ENCODE assay signal across 15 mouse cellular contexts in the genomic region with DNA sequence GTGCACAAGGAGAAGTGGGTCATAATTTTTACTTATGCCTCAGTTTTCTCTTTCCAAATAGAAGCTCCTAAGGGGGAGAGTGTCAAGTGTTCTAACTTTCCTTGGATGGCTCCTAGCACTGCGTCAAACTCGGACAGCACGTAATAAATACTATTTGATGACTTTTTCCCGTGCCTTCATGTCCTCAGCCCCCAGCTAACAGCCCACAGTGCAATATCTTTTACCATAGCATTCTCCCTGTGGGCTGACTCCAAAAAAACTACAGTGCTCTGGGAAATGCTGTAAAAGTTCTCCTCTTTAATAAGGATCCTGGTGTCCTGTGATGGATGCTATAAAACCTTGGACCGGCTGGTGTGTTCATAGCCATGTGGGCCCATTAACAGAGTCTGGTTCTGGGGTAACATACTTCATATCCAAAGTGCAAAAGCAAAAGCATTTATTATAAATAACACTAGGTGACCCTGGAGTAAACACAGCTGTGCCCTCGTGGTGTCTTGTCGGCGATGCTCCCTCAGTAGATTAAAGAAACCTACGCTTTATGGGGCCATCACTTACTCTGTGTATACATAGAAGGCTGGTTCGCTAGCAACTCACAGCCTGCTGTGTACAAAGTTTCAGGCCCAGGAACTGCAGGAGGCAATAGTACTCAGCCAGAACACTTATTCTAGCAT.
DNase-seq lines count a peak whose midpoint lies in the region; ATAC-seq and TF ChIP-seq lines count a peak whose summit lies in the region.
"Had no signal": no experiment of that assay in that cellular context is flagged by ENCODE, and none has a peak within 500 bp of the region (broad histone marks: within the 10 kb centered on the region; RNA-seq: fewer than 3 reads in every experiment).

No protein-coding gene starts in this region.

- TF ChIP-seq POLR2A in lung, adult 2 months (IDR thresholded peaks at IDR 0.05; ENCODE audit: borderline replicate concordance, extremely low read depth, low read depth, low read length), result no peak

- WGBS in kidney, embryonic 15.5 days, result 17% methylated on average over 10 of the region's 10 CpGs
- WGBS in lung, embryonic 16.5 days, result 19% methylated on average over 10 of the region's 10 CpGs
- WGBS in lung, adult 2 months, result 47% methylated on average over 10 of the region's 10 CpGs
- 16% methylated on average over 10 of the region's 10 CpGs for WGBS in limb, embryonic 13.5 days

- H3K9me3 ChIP-seq in kidney, embryonic 15.5 days (replicated peaks), result no peaks in the 10 kb centered on the region
- H3K9me3 ChIP-seq in lung, embryonic 16.5 days (ENCODE audit: control insufficient read depth, low read length), result no peaks in the 10 kb centered on the region
- no peaks in the 10 kb centered on the region for H3K9me3 ChIP-seq in limb, embryonic 13.5 days
- H3K9me3 ChIP-seq: embryonic facial prominence, embryonic 12.5 days had no signal

- H3K27ac ChIP-seq in kidney, embryonic 15.5 days, result peak overlapping the region; percentile 70
- no peak overlapping the region for H3K27ac ChIP-seq in lung, embryonic 16.5 days (ENCODE audit: low read length)
- H3K27ac ChIP-seq in limb, embryonic 13.5 days, result no peak overlapping the region
- H3K27ac ChIP-seq: embryonic facial prominence, embryonic 12.5 days; gastrocnemius, adult 2 months; hindbrain, postnatal 0 days had no signal

- TF ChIP-seq CTCF in lung, adult 2 months (IDR thresholded peaks at IDR 0.05; ENCODE audit: insufficient read depth, low read length), result no peak

- H3K4me1 ChIP-seq in kidney, embryonic 15.5 days, result peaks cover 23% of the 10 kb centered on the region
- H3K4me1 ChIP-seq in lung, embryonic 16.5 days (replicated peaks; ENCODE audit: control insufficient read depth, insufficient read depth, low read length), result peaks cover 14% of the 10 kb centered on the region
- H3K4me1 ChIP-seq in lung, adult 2 months (ENCODE audit: control insufficient read depth, insufficient read depth, low read length), result peaks cover 4% of the 10 kb centered on the region; the same call in 1 of the 2 replicates
- peaks cover 20% of the 10 kb centered on the region for H3K4me1 ChIP-seq in limb, embryonic 13.5 days

- ATAC-seq in kidney, embryonic 15.5 days (replicated peaks; ENCODE audit: low FRiP score), result peak; percentile 50
- peak; percentile 83 for ATAC-seq in lung, embryonic 16.5 days (ENCODE audit: low read depth)
- peak; percentile 76 for ATAC-seq in limb, embryonic 13.5 days (ENCODE audit: low FRiP score, low read depth)
- no peak for ATAC-seq in granulocyte monocyte progenitor cell, adult 5-6 weeks (replicated peaks; ENCODE audit: poor library complexity, severe bottlenecking)
- ATAC-seq: forebrain, postnatal 0 days; hindbrain, postnatal 0 days; midbrain, embryonic 16.5 days had no signal

- no peak overlapping the region for H3K4me3 ChIP-seq in kidney, embryonic 15.5 days (replicated peaks)
- no peak overlapping the region for H3K4me3 ChIP-seq in lung, embryonic 16.5 days (ENCODE audit: low read length)
- H3K4me3 ChIP-seq in lung, adult 2 months (replicated peaks; ENCODE audit: extremely low read depth, low read depth, low read length), result no peak overlapping the region
- H3K4me3 ChIP-seq in limb, embryonic 13.5 days, result no peak overlapping the region
- H3K4me3 ChIP-seq: embryonic facial prominence, embryonic 12.5 days; gastrocnemius, adult 2 months had no signal

- no peak for DNase-seq in kidney, adult 8-10 months
- no peak for DNase-seq in lung, adult 2 months
- DNase-seq in lung, postnatal 4 days, result peak; percentile 19 to 26
- no peak for DNase-seq in cerebellum, postnatal 10 days
- DNase-seq: cerebellum, adult 2 months; forebrain, postnatal 0 days; gastrocnemius, adult 2 months; right cerebral cortex, adult 18-20 months had no signal

- no peaks in the 10 kb centered on the region for H3K36me3 ChIP-seq in kidney, embryonic 15.5 days
- H3K36me3 ChIP-seq in lung, embryonic 16.5 days (ENCODE audit: control insufficient read depth, insufficient read depth, low read length), result no peaks in the 10 kb centered on the region
- H3K36me3 ChIP-seq in limb, embryonic 13.5 days, result no peaks in the 10 kb centered on the region
- H3K36me3 ChIP-seq: embryonic facial prominence, embryonic 12.5 days had no signal

- H3K9ac ChIP-seq in kidney, embryonic 15.5 days, result no peak overlapping the region
- no peak overlapping the region for H3K9ac ChIP-seq in lung, embryonic 16.5 days (ENCODE audit: low read length)
- no peak overlapping the region for H3K9ac ChIP-seq in limb, embryonic 13.5 days
- H3K9ac ChIP-seq: embryonic facial prominence, embryonic 12.5 days; forebrain, postnatal 0 days had no signal

- peak overlapping the region; percentile 2; the same call in 1 of the 2 replicates for H3K4me2 ChIP-seq in kidney, embryonic 15.5 days
- no peak overlapping the region for H3K4me2 ChIP-seq in lung, embryonic 16.5 days (ENCODE audit: low read depth, low read length)
- peak overlapping the region; percentile 34; the same call in 1 of the 2 replicates for H3K4me2 ChIP-seq in limb, embryonic 13.5 days (replicated peaks)
- H3K4me2 ChIP-seq: embryonic facial prominence, embryonic 12.5 days had no signal

- H3K27me3 ChIP-seq in kidney, embryonic 15.5 days, result 0 out of 2 replicates have a peak, but pooled peaks cover 8% of the 10 kb centered on the region
- no peaks in the 10 kb centered on the region for H3K27me3 ChIP-seq in lung, embryonic 16.5 days (ENCODE audit: control insufficient read depth, insufficient read depth, low read depth, low read length)
- H3K27me3 ChIP-seq in limb, embryonic 13.5 days, result 0 out of 2 replicates have a peak, but pooled peaks cover 4% of the 10 kb centered on the region
- H3K27me3 ChIP-seq: embryonic facial prominence, embryonic 12.5 days had no signal

Comparison
In these comparisons a context has a peak if more than half of its experiments do, and no peak if none do; other contexts are left out.
1. DNase-seq: peak in lung, postnatal 4 days (2 of 2); none in kidney, adult 8-10 months (0 of 2), lung, adult 2 months (single experiment) and cerebellum, postnatal 10 days (0 of 2).